Mouse (Mus musculus) ovary, adult 18-20 months (tissue): Measurements from ENCODE around the gene Zmiz1.

Experiments used
- DNase-seq: peaks from one replicate; pipeline ENCODE4 v3.0.0; 2022; ENCODE audit warnings: low spot score, mixed read lengths

The Zmiz1 gene

GRCm38 (mm10) chr14:25459016-25459393 lies at the start of gene Zmiz1:
TSS of gene Zmiz1 (plus strand) at chr14:25459185.
- DNase-seq = peak; percentile 84

GRCm38 (mm10) chr14:25411848-25412527 lies 47.0 kb upstream of the Zmiz1 start:
- DNase-seq = no peak

- no peak for DNase-seq
Measured at GRCm38 (mm10) chr14:25412811-25413210, 46.2 kb upstream of the Zmiz1 start.

GRCm38 (mm10) chr14:25413510-25413909 lies 45.5 kb upstream of the Zmiz1 start:
- DNase-seq = no peak

GRCm38 (mm10) chr14:25414115-25414514 lies 44.9 kb upstream of the Zmiz1 start:
- no peak for DNase-seq

GRCm38 (mm10) chr14:25420001-25420690 lies 38.8 kb upstream of the Zmiz1 start:
- DNase-seq = no peak

GRCm38 (mm10) chr14:25420987-25421386 lies 38.0 kb upstream of the Zmiz1 start:
- peak; percentile 37 for DNase-seq

GRCm38 (mm10) chr14:25421596-25422001 lies 37.4 kb upstream of the Zmiz1 start:
- no peak for DNase-seq

GRCm38 (mm10) chr14:25422946-25423345 lies 36.0 kb upstream of the Zmiz1 start:
- DNase-seq = no peak

GRCm38 (mm10) chr14:25423721-25424443 lies 35.1 kb upstream of the Zmiz1 start:
- no peak for DNase-seq

GRCm38 (mm10) chr14:25438255-25438654 lies 20.7 kb upstream of the Zmiz1 start:
- DNase-seq = no peak

- DNase-seq = no peak
Measured at GRCm38 (mm10) chr14:25440116-25440515, 18.9 kb upstream of the Zmiz1 start.

GRCm38 (mm10) chr14:25440777-25441176 lies 18.2 kb upstream of the Zmiz1 start:
- no peak for DNase-seq

- no peak for DNase-seq
Measured at GRCm38 (mm10) chr14:25441469-25441868, 17.5 kb upstream of the Zmiz1 start.

- no peak for DNase-seq
Measured at GRCm38 (mm10) chr14:25442676-25443075, 16.3 kb upstream of the Zmiz1 start.

GRCm38 (mm10) chr14:25447136-25447775 lies 11.7 kb upstream of the Zmiz1 start:
- DNase-seq = no peak

GRCm38 (mm10) chr14:25448471-25448870 lies 10.5 kb upstream of the Zmiz1 start:
- no peak for DNase-seq

GRCm38 (mm10) chr14:25451099-25451667 lies 7.8 kb upstream of the Zmiz1 start:
- no peak for DNase-seq

- DNase-seq = no peak
Measured at GRCm38 (mm10) chr14:25451699-25452632, 7.0 kb upstream of the Zmiz1 start.

- DNase-seq = no peak
Measured at GRCm38 (mm10) chr14:25452633-25453025, 6.4 kb upstream of the Zmiz1 start.
